Mouse (Mus musculus): ENCODE data around the gene Sept1. TPM values are rescaled to one million over a fixed set of nuclear protein-coding genes. Genes with fewer than 3 reads are reported as not detected.
"Not testable (repeated sequence)": the region's sequence is repeated elsewhere in the genome, so short reads cannot be mapped to it uniquely, and the experiment has no call there.

Sept1 gene
- total RNA-seq, 1 experiment from 2014 or later = 8.3 TPM

- peak; percentile 96 for DNase-seq
Observed at GRCm38 (mm10) chr7:127253821-127254769, 21.2 kb upstream of the Sept1 start.

- no peak for DNase-seq
Observed at GRCm38 (mm10) chr7:127253341-127253740, 20.4 kb upstream of the Sept1 start.

GRCm38 (mm10) chr7:127252414-127252813, 19.5 kb upstream of the Sept1 start:
- no peak for DNase-seq

- DNase-seq = not testable (repeated sequence)
Observed at GRCm38 (mm10) chr7:127250511-127250910, 17.6 kb upstream of the Sept1 start.

- DNase-seq = peak; percentile 55
Observed at GRCm38 (mm10) chr7:127244658-127245510, 12.0 kb upstream of the Sept1 start.

- DNase-seq = peak; percentile 97
Observed at GRCm38 (mm10) chr7:127243870-127244657, 11.1 kb upstream of the Sept1 start, which contains the start of gene Zfp771. Gene Zfp771, plus strand, starts transcription at chr7:127244274.

GRCm38 (mm10) chr7:127243361-127243867, 10.5 kb upstream of the Sept1 start:
- DNase-seq = no peak

GRCm38 (mm10) chr7:127234777-127235176, 1.8 kb upstream of the Sept1 start:
- peak; percentile 31 for DNase-seq

- DNase-seq = no peak
Observed at GRCm38 (mm10) chr7:127233765-127234164, 835 bp upstream of the Sept1 start.

GRCm38 (mm10) chr7:127233368-127233749, 429 bp upstream of the Sept1 start:
- DNase-seq = no peak

GRCm38 (mm10) chr7:127231826-127232621, 906 bp downstream of the Sept1 start:
- no peak for DNase-seq

- DNase-seq = no peak
Observed at GRCm38 (mm10) chr7:127231376-127231775, 1.6 kb downstream of the Sept1 start.

GRCm38 (mm10) chr7:127228615-127229303, 4.2 kb downstream of the Sept1 start:
- DNase-seq = peak; percentile 79

- DNase-seq = no peak
Observed at GRCm38 (mm10) chr7:127225147-127225995, 7.6 kb downstream of the Sept1 start.

- no peak for DNase-seq
Observed at GRCm38 (mm10) chr7:127224616-127225015, 8.3 kb downstream of the Sept1 start.

- DNase-seq = no peak
Observed at GRCm38 (mm10) chr7:127223515-127224478, 9.1 kb downstream of the Sept1 start.

- DNase-seq = no peak
Observed at GRCm38 (mm10) chr7:127223106-127223505, 9.8 kb downstream of the Sept1 start.

- DNase-seq = no peak
Observed at GRCm38 (mm10) chr7:127220440-127220839, 12.5 kb downstream of the Sept1 start.

All from adrenal gland, postnatal 25 days (tissue).